ENCODE assay signal across 10 mouse cellular contexts in genomic region chr10:23081548-23081828, GRCm38 (mm10).
"Had no signal": no experiment of that assay in that cellular context is flagged by ENCODE, and none has a peak within 500 bp of the region (broad histone marks: within the 10 kb centered on the region; RNA-seq: fewer than 3 reads in every experiment).

No protein-coding gene starts in this region.

- H3K4me2 ChIP-seq: liver, embryonic 11.5 days; liver, embryonic 15.5 days had no signal

- H3K4me3 ChIP-seq: intestine, embryonic 15.5 days; kidney, embryonic 15.5 days; left cerebral cortex, adult 2 months; limb, embryonic 10.5 days; liver, embryonic 15.5 days; neural tube, embryonic 13.5 days had no signal

- H3K9me3 ChIP-seq: intestine, embryonic 15.5 days; kidney, embryonic 15.5 days; limb, embryonic 10.5 days; liver, embryonic 15.5 days; megakaryocyte, embryonic 14.5 days; neural tube, embryonic 13.5 days had no signal

- H3K27me3 ChIP-seq: intestine, embryonic 15.5 days; kidney, embryonic 15.5 days; liver, embryonic 15.5 days; megakaryocyte, embryonic 14.5 days; neural tube, embryonic 13.5 days had no signal

- H3K4me1 ChIP-seq: intestine, embryonic 15.5 days; limb, embryonic 10.5 days; liver, embryonic 15.5 days; neural tube, embryonic 13.5 days had no signal

- H3K9ac ChIP-seq: intestine, embryonic 15.5 days; kidney, embryonic 15.5 days; liver, embryonic 15.5 days; lung, embryonic 14.5 days; neural tube, embryonic 13.5 days had no signal

- H3K27ac ChIP-seq: left cerebral cortex, adult 2 months; limb, embryonic 10.5 days; liver, embryonic 15.5 days; macrophage; neural tube, embryonic 13.5 days had no signal

- H3K36me3 ChIP-seq: intestine, embryonic 15.5 days; kidney, embryonic 15.5 days; limb, embryonic 10.5 days; liver, embryonic 15.5 days; neural tube, embryonic 13.5 days had no signal
